In the genomic region with DNA sequence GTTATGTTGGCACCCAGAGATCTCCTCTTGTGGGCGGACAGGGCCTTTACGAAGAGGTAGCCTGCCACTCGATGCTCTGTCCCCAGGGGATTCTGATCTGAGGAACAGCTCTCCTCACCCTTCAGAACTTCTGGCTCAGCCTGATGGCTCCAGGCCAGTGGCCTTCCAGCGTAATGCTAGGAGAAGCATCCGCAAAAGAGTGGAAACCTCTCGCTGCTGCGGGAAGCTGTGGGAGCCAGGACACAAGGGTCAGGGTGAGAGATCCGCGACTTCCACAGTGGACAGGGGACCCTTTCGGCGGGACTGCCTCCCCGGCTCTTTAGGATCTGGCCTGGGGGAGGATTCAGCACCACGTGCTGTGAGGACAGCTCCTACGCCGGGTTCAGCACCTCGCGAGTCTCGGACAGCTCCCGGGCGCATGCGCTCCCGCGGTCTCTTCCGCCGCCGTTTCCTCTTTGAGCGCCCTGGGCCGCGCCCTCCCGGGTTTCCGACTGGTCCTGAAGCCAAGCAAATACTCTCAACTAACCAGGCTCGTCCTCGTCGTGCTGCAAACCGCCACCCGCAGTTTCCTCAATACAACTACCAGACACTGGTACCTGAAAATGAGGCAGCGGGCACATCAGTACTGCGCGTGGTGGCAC, we compare ENCODE assay signal across 8 mouse cellular contexts. TPM values are rescaled to one million over a fixed set of nuclear protein-coding genes. Genes with fewer than 3 reads are reported as not detected.
A peak's percentile ranks its signal among the peaks of the same experiment; 100 is the strongest.
DNase-seq lines count a peak whose midpoint lies in the region; ATAC-seq and TF ChIP-seq lines count a peak whose summit lies in the region.

No protein-coding gene starts in this region.

- H3K27me3 ChIP-seq in heart, embryonic 14.5 days (ENCODE audit: control insufficient read depth, insufficient read depth, low read length): peaks cover 91% of the 10 kb centered on the region
- peaks cover 89% of the 10 kb centered on the region for H3K27me3 ChIP-seq in kidney, embryonic 16.5 days (ENCODE audit: insufficient read depth, low read length)
- peaks cover 78% of the 10 kb centered on the region for H3K27me3 ChIP-seq in lung, embryonic 14.5 days (ENCODE audit: insufficient read depth, low read length)
- H3K27me3 ChIP-seq in neural tube, embryonic 14.5 days (ENCODE audit: control insufficient read depth, insufficient read depth, low read length): peaks cover 4% of the 10 kb centered on the region

- 3% methylated on average over 39 of the region's 39 CpGs for WGBS in bone marrow, adult 2 months
- WGBS in heart, embryonic 14.5 days: 2% methylated on average over 39 of the region's 39 CpGs
- 2% methylated on average over 39 of the region's 39 CpGs for WGBS in kidney, embryonic 16.5 days
- 2% methylated on average over 39 of the region's 39 CpGs for WGBS in lung, embryonic 14.5 days
- WGBS in neural tube, embryonic 14.5 days: 2% methylated on average over 39 of the region's 39 CpGs

- peak overlapping the region; percentile 64 for H3K4me3 ChIP-seq in bone marrow, adult 2 months (replicated peaks; ENCODE audit: control insufficient read depth, low read depth, low read length)
- H3K4me3 ChIP-seq in embryonic fibroblast, embryonic 13.5 days (ENCODE audit: insufficient read depth, low read length): peak overlapping the region; percentile 25
- peak overlapping the region; percentile 42 to 45 for H3K4me3 ChIP-seq in heart, embryonic 14.5 days (ENCODE audit: control insufficient read depth in 1 of 2, insufficient read depth in 1 of 2, low read depth in 1 of 2, low read length in 2 of 2)
- peak overlapping the region; percentile 49 for H3K4me3 ChIP-seq in kidney, embryonic 16.5 days (ENCODE audit: low read length)
- peak overlapping the region; percentile 38 for H3K4me3 ChIP-seq in lung, embryonic 14.5 days (ENCODE audit: low read depth, low read length)
- peak overlapping the region; percentile 75 for H3K4me3 ChIP-seq in neural tube, embryonic 14.5 days (ENCODE audit: low read depth, low read length)

- no peak overlapping the region for H3K9ac ChIP-seq in heart, embryonic 14.5 days (ENCODE audit: low read length)
- H3K9ac ChIP-seq in kidney, embryonic 16.5 days (replicated peaks; ENCODE audit: low read length): no peak overlapping the region
- H3K9ac ChIP-seq in lung, embryonic 14.5 days: no peak overlapping the region
- peak overlapping the region; percentile 84 for H3K9ac ChIP-seq in neural tube, embryonic 14.5 days (replicated peaks; ENCODE audit: low read depth, low read length)

- peak; percentile 32; the same call in 1 of the 2 replicates for TF ChIP-seq CTCF in bone marrow, adult 2 months (IDR thresholded peaks at IDR 0.05; ENCODE audit: control insufficient read depth, insufficient read depth, low read length)
- no peak for TF ChIP-seq CTCF in embryonic fibroblast, embryonic 13.5 days (IDR thresholded peaks at IDR 0.05; ENCODE audit: borderline replicate concordance, insufficient read depth, low read length)
- no peak for TF ChIP-seq CTCF in lung, embryonic 14.5 days (IDR thresholded peaks at IDR 0.05; ENCODE audit: low read depth)

- DNase-seq in CD4-positive, CD25-positive, alpha-beta regulatory T cell, adult 2 months (ENCODE audit: low read depth, low spot score): peak; percentile 83
- DNase-seq in lung, embryonic 14.5 days: peak; percentile 84
- peak; percentile 89 for DNase-seq in testis, postnatal 10 days (ENCODE audit: low spot score)

- ATAC-seq in heart, embryonic 14.5 days (ENCODE audit: insufficient number of reproducible peaks, insufficient read depth, low FRiP score, low read depth): peak; percentile 27; the same call in 1 of the 2 replicates
- ATAC-seq in kidney, embryonic 16.5 days (ENCODE audit: low FRiP score, low TSS enrichment): peak; percentile 53
- peak; percentile 41 for ATAC-seq in lung, embryonic 14.5 days (ENCODE audit: insufficient read depth)
- no peak for ATAC-seq in neural tube, embryonic 14.5 days (ENCODE audit: low read depth)

- peaks cover 6% of the 10 kb centered on the region; the same call in 1 of the 2 replicates for H3K4me1 ChIP-seq in bone marrow, adult 2 months (ENCODE audit: control insufficient read depth, insufficient read depth, low read length)
- H3K4me1 ChIP-seq in embryonic fibroblast, embryonic 13.5 days (ENCODE audit: control insufficient read depth, insufficient read depth, low read length): no peaks in the 10 kb centered on the region
- peaks cover 8 to 12% of the 10 kb centered on the region in 2 experiments; a peak in 3 of 4 replicates for H3K4me1 ChIP-seq in heart, embryonic 14.5 days (ENCODE audit: control insufficient read depth in 2 of 2, insufficient read depth in 2 of 2, low read length in 2 of 2)
- peaks cover 14% of the 10 kb centered on the region for H3K4me1 ChIP-seq in kidney, embryonic 16.5 days (ENCODE audit: insufficient read depth, low read length)
- H3K4me1 ChIP-seq in lung, embryonic 14.5 days (ENCODE audit: insufficient read depth): peaks cover 4% of the 10 kb centered on the region; the same call in 1 of the 2 replicates
- peaks cover 34% of the 10 kb centered on the region for H3K4me1 ChIP-seq in neural tube, embryonic 14.5 days (ENCODE audit: control insufficient read depth, insufficient read depth, low read length)

- H3K27ac ChIP-seq in bone marrow, adult 2 months (ENCODE audit: control insufficient read depth, insufficient read depth, low read depth, low read length, poor library complexity): peak overlapping the region; percentile 34
- no peak overlapping the region for H3K27ac ChIP-seq in embryonic fibroblast, embryonic 13.5 days (ENCODE audit: insufficient read depth, low read length)
- no peak overlapping the region for H3K27ac ChIP-seq in heart, embryonic 14.5 days (replicated peaks in 1 of 2; ENCODE audit: control insufficient read depth in 1 of 2, insufficient read depth in 1 of 2, low read depth in 2 of 2, low read length in 2 of 2)
- H3K27ac ChIP-seq in kidney, embryonic 16.5 days (ENCODE audit: low read length): no peak overlapping the region
- no peak overlapping the region for H3K27ac ChIP-seq in lung, embryonic 14.5 days (ENCODE audit: low read depth)
- peak overlapping the region; percentile 82 for H3K27ac ChIP-seq in neural tube, embryonic 14.5 days (ENCODE audit: low read depth, low read length)

- peak overlapping the region; percentile 76 for H3K4me2 ChIP-seq in heart, embryonic 14.5 days (ENCODE audit: low read length)
- peak overlapping the region; percentile 83 for H3K4me2 ChIP-seq in kidney, embryonic 16.5 days (replicated peaks; ENCODE audit: low read depth, low read length)
- peak overlapping the region; percentile 78 for H3K4me2 ChIP-seq in lung, embryonic 14.5 days
- peak overlapping the region; percentile 86 for H3K4me2 ChIP-seq in neural tube, embryonic 14.5 days (ENCODE audit: low read depth, low read length)

- no peaks in the 10 kb centered on the region for H3K36me3 ChIP-seq in heart, embryonic 14.5 days (ENCODE audit: control insufficient read depth, insufficient read depth, low read length)
- no peaks in the 10 kb centered on the region for H3K36me3 ChIP-seq in kidney, embryonic 16.5 days (ENCODE audit: insufficient read depth, low read length)
- H3K36me3 ChIP-seq in lung, embryonic 14.5 days (ENCODE audit: insufficient read depth): no peaks in the 10 kb centered on the region
- H3K36me3 ChIP-seq in neural tube, embryonic 14.5 days (ENCODE audit: control insufficient read depth, insufficient read depth, low read length): peaks cover 19% of the 10 kb centered on the region; the same call in 1 of the 2 replicates

- H3K9me3 ChIP-seq in heart, embryonic 14.5 days (ENCODE audit: control insufficient read depth, low read length): no peaks in the 10 kb centered on the region
- no peaks in the 10 kb centered on the region for H3K9me3 ChIP-seq in kidney, embryonic 16.5 days (ENCODE audit: low read length)
- H3K9me3 ChIP-seq in lung, embryonic 14.5 days (ENCODE audit: low read depth, low read length): no peaks in the 10 kb centered on the region
- H3K9me3 ChIP-seq in neural tube, embryonic 14.5 days (ENCODE audit: control insufficient read depth, low read length): no peaks in the 10 kb centered on the region

- no peak for TF ChIP-seq POLR2A in bone marrow, adult 2 months (IDR thresholded peaks at IDR 0.05; ENCODE audit: borderline replicate concordance, control insufficient read depth, low read depth, low read length)
- TF ChIP-seq POLR2A in embryonic fibroblast, embryonic 13.5 days (IDR thresholded peaks at IDR 0.05; ENCODE audit: low read depth, low read length): no peak

RNA-seq across cellular contexts. Expression of a gene that starts 0.7 kb away (rescaled TPM):
- polyA plus RNA-seq in bone marrow, adult 2 months (2011; ENCODE audit: insufficient read depth, insufficient read length, low replicate concordance, missing spikeins): 5.3 and 14.9 TPM in 2 replicates
- 0.23 and 0.42 TPM in 2 replicates for polyA plus RNA-seq in embryonic fibroblast, embryonic 13.5 days (2011; ENCODE audit: insufficient read length, low read depth, missing spikeins)
- polyA plus RNA-seq in heart, embryonic 14.5 days (2014; fragmentation: Nextera tagmentation; extraction: Ambion mirVana): 0.01 and 0.12 TPM in 2 replicates
- 0.12 and 0.26 TPM in 2 replicates for polyA plus RNA-seq in kidney, embryonic 16.5 days (2015; fragmentation: Nextera tagmentation; extraction: Ambion mirVana)
- 0.14 and 0.17 TPM in 2 replicates for polyA plus RNA-seq in lung, embryonic 14.5 days (2014; fragmentation: Nextera tagmentation; extraction: Ambion mirVana)
- 18.5 and 21.6 TPM in 2 replicates for polyA plus RNA-seq in neural tube, embryonic 14.5 days (2014; fragmentation: Nextera tagmentation; extraction: Ambion mirVana)

RNA-seq across cellular contexts. Expression of a gene that starts 18.7 kb away (rescaled TPM):
- 10.0 and 13.4 TPM in 2 replicates for polyA plus RNA-seq in bone marrow, adult 2 months (2011; ENCODE audit: insufficient read depth, insufficient read length, low replicate concordance, missing spikeins)
- polyA plus RNA-seq in embryonic fibroblast, embryonic 13.5 days (2011; ENCODE audit: insufficient read length, low read depth, missing spikeins): 7.6 and 8.7 TPM in 2 replicates
- 8.5 and 10.5 TPM in 2 replicates for polyA plus RNA-seq in heart, embryonic 14.5 days (2014; fragmentation: Nextera tagmentation; extraction: Ambion mirVana)
- 17.7 and 23.6 TPM in 2 replicates for polyA plus RNA-seq in kidney, embryonic 16.5 days (2015; fragmentation: Nextera tagmentation; extraction: Ambion mirVana)
- polyA plus RNA-seq in lung, embryonic 14.5 days (2014; fragmentation: Nextera tagmentation; extraction: Ambion mirVana): 11.3 and 14.4 TPM in 2 replicates
- polyA plus RNA-seq in neural tube, embryonic 14.5 days (2014; fragmentation: Nextera tagmentation; extraction: Ambion mirVana): 25.4 and 30.0 TPM in 2 replicates

RNA-seq across cellular contexts. Expression of a gene that starts 26.3 kb away (rescaled TPM):
- 11.0 and 13.3 TPM in 2 replicates for polyA plus RNA-seq in bone marrow, adult 2 months (2011; ENCODE audit: insufficient read depth, insufficient read length, low replicate concordance, missing spikeins)
- polyA plus RNA-seq in embryonic fibroblast, embryonic 13.5 days (2011; ENCODE audit: insufficient read length, low read depth, missing spikeins): 9.7 and 10.1 TPM in 2 replicates
- 7.6 and 8.7 TPM in 2 replicates for polyA plus RNA-seq in heart, embryonic 14.5 days (2014; fragmentation: Nextera tagmentation; extraction: Ambion mirVana)
- polyA plus RNA-seq in kidney, embryonic 16.5 days (2015; fragmentation: Nextera tagmentation; extraction: Ambion mirVana): 14.4 and 15.3 TPM in 2 replicates
- 10.7 and 12.0 TPM in 2 replicates for polyA plus RNA-seq in lung, embryonic 14.5 days (2014; fragmentation: Nextera tagmentation; extraction: Ambion mirVana)
- polyA plus RNA-seq in neural tube, embryonic 14.5 days (2014; fragmentation: Nextera tagmentation; extraction: Ambion mirVana): 21.9 and 22.2 TPM in 2 replicates

RNA-seq across cellular contexts. Expression of a gene that starts 43.2 kb away (rescaled TPM):
- 28.0 and 37.3 TPM in 2 replicates for polyA plus RNA-seq in bone marrow, adult 2 months (2011; ENCODE audit: insufficient read depth, insufficient read length, low replicate concordance, missing spikeins)
- 83.0 and 93.8 TPM in 2 replicates for polyA plus RNA-seq in embryonic fibroblast, embryonic 13.5 days (2011; ENCODE audit: insufficient read length, low read depth, missing spikeins)
- 45.0 and 45.6 TPM in 2 replicates for polyA plus RNA-seq in heart, embryonic 14.5 days (2014; fragmentation: Nextera tagmentation; extraction: Ambion mirVana)
- polyA plus RNA-seq in kidney, embryonic 16.5 days (2015; fragmentation: Nextera tagmentation; extraction: Ambion mirVana): 100 and 109 TPM in 2 replicates
- 88.1 and 90.4 TPM in 2 replicates for polyA plus RNA-seq in lung, embryonic 14.5 days (2014; fragmentation: Nextera tagmentation; extraction: Ambion mirVana)
- 268 and 320 TPM in 2 replicates for polyA plus RNA-seq in neural tube, embryonic 14.5 days (2014; fragmentation: Nextera tagmentation; extraction: Ambion mirVana)

Comparison
In these comparisons a context has a peak if more than half of its experiments do, and no peak if none do; other contexts are left out.
1. H3K27ac ChIP-seq: peak in bone marrow, adult 2 months (single experiment) and neural tube, embryonic 14.5 days (single experiment); none in embryonic fibroblast, embryonic 13.5 days (single experiment), heart, embryonic 14.5 days (0 of 2), kidney, embryonic 16.5 days (single experiment) and lung, embryonic 14.5 days (single experiment).
2. H3K4me3 ChIP-seq: peak in every context shown above with its lines; median percentile 75 in neural tube, embryonic 14.5 days; 64 in bone marrow, adult 2 months; 49 in kidney, embryonic 16.5 days; 44 in heart, embryonic 14.5 days; 38 in lung, embryonic 14.5 days; 25 in embryonic fibroblast, embryonic 13.5 days.
3. Peak in every context shown above with its lines, with median percentiles within 50 percentile points of each other: DNase-seq and H3K4me2 ChIP-seq.